Mouse (Mus musculus) stomach, embryonic 14.5 days (tissue): ENCODE measurements around the gene Vti1a. TPM values are rescaled to one million over a fixed set of nuclear protein-coding genes. Genes with fewer than 3 reads are reported as not detected.

Experiments used
- ATAC-seq: fragments of 200-750 bp; cut with Nextera tagmentation; 2 replicates; pipeline ENCODE4 v1.8.0; 2017; ENCODE audit warnings: low read depth, moderate TSS enrichment; ENCODE audit not compliant: insufficient number of reproducible peaks, insufficient read depth, low FRiP score
- H3K27ac ChIP-seq: fragments of 300-500 bp; sonication (generic); 2 replicates; pipeline ENCODE4 v1.5.1; 2014; ENCODE audit warnings: mild to moderate bottlenecking, low read length, moderate library complexity, mixed read lengths
- H3K27me3 ChIP-seq: fragments of 300-500 bp; sonication (generic); 2 replicates; pipeline ENCODE4 v1.6.1; 2014; ENCODE audit warnings: low read length, control low read depth, mixed read lengths; ENCODE audit not compliant: control insufficient read depth, insufficient read depth
- H3K36me3 ChIP-seq: fragments of 300-500 bp; sonication (generic); 2 replicates; pipeline ENCODE4 v1.6.1; 2014; ENCODE audit warnings: mild to moderate bottlenecking, control low read depth, low read length, moderate library complexity, mixed read lengths; ENCODE audit not compliant: control insufficient read depth, insufficient read depth
- H3K4me1 ChIP-seq: fragments of 300-500 bp; sonication (generic); 2 replicates; pipeline ENCODE4 v1.6.1; 2014; ENCODE audit warnings: low read length, control low read depth, mixed read lengths; ENCODE audit not compliant: control insufficient read depth, insufficient read depth
- H3K4me2 ChIP-seq: fragments of 300-500 bp; sonication (generic); replicated peaks from 2 replicates; pipeline ENCODE4 v1.6.1; 2014; ENCODE audit warnings: low read depth, low read length, control low read depth
- H3K4me3 ChIP-seq: fragments of 300-500 bp; sonication (generic); 2 replicates; pipeline ENCODE4 v1.5.1; 2014; ENCODE audit warnings: low read depth, low read length, control low read depth
- H3K9ac ChIP-seq: fragments of 300-500 bp; sonication (generic); replicated peaks from 2 replicates; pipeline ENCODE4 v1.6.1; 2014; ENCODE audit warnings: low read depth, mild to moderate bottlenecking, control low read depth, low read length, moderate library complexity, mixed read lengths
- H3K9me3 ChIP-seq: fragments of 300-500 bp; sonication (generic); 2 replicates; pipeline ENCODE4 v1.6.1; 2016; ENCODE audit warnings: low read depth, low read length, control low read depth; ENCODE audit not compliant: control insufficient read depth
- WGBS: fragments of 180-500 bp; shearing (Covaris S2); extraction: QIAGEN DNeasy Blood & Tissue Kit; methylation state at CpG from one replicate; pipeline ENCODE4 v1.1.7; 2014; 5-methylcytosine and 5-hydroxymethylcytosine counted together
- polyA plus RNA-seq: library from polyadenylated mRNA; unstranded; fragments of >200 nt; fragmentation: Nextera tagmentation; extraction: Ambion mirVana; gene quantifications from 2 replicates; pipeline ENCODE4 v1.2.1, GENCODE M21; 2014

Vti1a gene
- polyA plus RNA-seq, 1 experiment from 2014 or later, result 27.2 TPM

- ATAC-seq, result no peak
- H3K36me3 ChIP-seq, result no peaks in the 10 kb centered on the region
- 56% methylated on average over 6 of the region's 6 CpGs for WGBS
Observed at GRCm38 (mm10) chr19:55408486-55408885, 92.4 kb downstream of the Vti1a start.

DNA sequence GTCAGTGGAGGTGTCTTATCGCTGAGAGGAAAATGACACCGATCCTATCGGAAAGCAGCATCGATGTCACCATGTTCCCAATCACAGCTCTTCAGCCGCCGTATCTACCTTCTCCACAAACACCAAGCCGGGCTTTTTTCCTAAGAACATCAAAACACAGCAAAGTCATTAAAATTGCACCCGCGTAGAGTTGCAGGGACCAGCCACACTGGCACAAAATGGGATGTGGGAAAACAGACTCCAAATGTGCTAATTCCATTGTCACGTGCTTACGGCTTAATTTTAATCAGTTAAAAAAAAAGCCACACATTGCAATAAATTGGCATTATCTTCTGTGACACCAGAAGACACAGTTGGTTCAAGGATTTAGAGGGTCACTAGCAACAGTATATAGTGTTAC is 95.3 kb downstream of the Vti1a start:
- no peaks in the 10 kb centered on the region for H3K36me3 ChIP-seq
- no peak overlapping the region for H3K9ac ChIP-seq
- H3K4me2 ChIP-seq, result no peak overlapping the region
- no peaks in the 10 kb centered on the region for H3K9me3 ChIP-seq
- 91% methylated on average over 11 of the region's 11 CpGs for WGBS
- H3K4me3 ChIP-seq, result no peak overlapping the region
- no peak overlapping the region for H3K27ac ChIP-seq
- H3K4me1 ChIP-seq, result no peaks in the 10 kb centered on the region
- no peak for ATAC-seq
- no peaks in the 10 kb centered on the region for H3K27me3 ChIP-seq

More at GRCm38 (mm10) chr19:55408486-55408885, 92.4 kb downstream of the Vti1a start:
- no peak overlapping the region for H3K27ac ChIP-seq
- H3K4me2 ChIP-seq, result no peak overlapping the region
- H3K27me3 ChIP-seq, result no peaks in the 10 kb centered on the region
- no peaks in the 10 kb centered on the region for H3K9me3 ChIP-seq
- no peak overlapping the region for H3K9ac ChIP-seq
- H3K4me1 ChIP-seq, result no peaks in the 10 kb centered on the region
- H3K4me3 ChIP-seq, result no peak overlapping the region

- Histone ChIP-seq H3K36me3 (no peaks in the 10 kb centered on the region), H3K4me2 (no peak overlapping the region), H3K27ac (no peak overlapping the region), H3K27me3 (no peaks in the 10 kb centered on the region), H3K9me3 (no peaks in the 10 kb centered on the region), H3K4me1 (no peaks in the 10 kb centered on the region), H3K4me3 (no peak overlapping the region), H3K9ac (no peak overlapping the region)
- 53% methylated on average over 2 of the region's 2 CpGs for whole genome bisulfite sequencing
- no peak for ATAC-seq
Observed at GRCm38 (mm10) chr19:55411894-55412293, 95.8 kb downstream of the Vti1a start.

DNA sequence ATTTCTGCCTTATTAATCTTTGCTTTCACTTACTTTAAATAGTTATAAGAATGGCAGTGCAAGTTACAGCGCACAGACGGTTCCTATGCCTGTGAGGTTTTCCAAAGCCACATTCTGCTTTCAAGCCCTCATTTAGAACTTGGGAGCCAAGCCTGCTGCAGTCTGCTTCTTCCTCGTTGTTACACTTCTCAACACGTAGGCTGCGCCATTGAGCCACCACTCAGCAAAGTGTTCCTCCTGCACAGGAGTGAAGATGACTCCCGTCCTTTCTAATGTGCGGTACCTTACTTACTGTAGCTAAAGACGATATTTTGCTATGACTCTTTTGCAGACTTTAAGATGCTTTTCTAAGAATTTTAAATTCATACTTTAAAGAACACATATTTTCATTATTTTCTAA is 98.0 kb downstream of the Vti1a start:
- Histone ChIP-seq H3K36me3 (no peaks in the 10 kb centered on the region), H3K4me1 (no peaks in the 10 kb centered on the region), H3K27ac (no peak overlapping the region), H3K9me3 (no peaks in the 10 kb centered on the region), H3K4me2 (no peak overlapping the region), H3K4me3 (no peak overlapping the region), H3K9ac (no peak overlapping the region), H3K27me3 (no peaks in the 10 kb centered on the region)
- WGBS, result 38% methylated on average over 8 of the region's 8 CpGs
- ATAC-seq, result no peak

DNA sequence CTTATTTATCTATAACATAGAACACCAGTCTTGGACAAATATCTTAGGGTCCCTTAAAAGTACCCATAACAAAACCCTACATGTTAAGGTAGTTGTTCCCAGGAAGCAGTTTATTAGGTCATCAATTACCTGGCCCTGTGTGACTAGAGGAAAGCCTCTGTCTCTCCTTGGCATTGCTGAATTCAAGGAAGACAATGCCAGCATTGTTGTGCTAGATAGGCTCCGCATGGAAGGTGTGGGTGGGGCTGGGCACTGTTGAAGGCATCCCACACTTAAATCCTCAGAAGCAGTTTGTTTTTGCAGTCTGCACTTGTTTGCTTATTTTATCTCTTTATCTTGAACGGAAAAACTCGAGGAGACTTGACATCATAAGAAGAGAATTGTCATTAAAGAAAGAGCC is 102.7 kb downstream of the Vti1a start:
- 42% methylated on average over 3 of the region's 3 CpGs for WGBS
- no peak overlapping the region for H3K27ac ChIP-seq
- no peaks in the 10 kb centered on the region for H3K4me1 ChIP-seq
- no peaks in the 10 kb centered on the region for H3K36me3 ChIP-seq
- H3K27me3 ChIP-seq, result no peaks in the 10 kb centered on the region
- no peak overlapping the region for H3K4me2 ChIP-seq
- no peak for ATAC-seq
- H3K9ac ChIP-seq, result no peak overlapping the region
- H3K4me3 ChIP-seq, result no peak overlapping the region
- no peaks in the 10 kb centered on the region for H3K9me3 ChIP-seq

GRCm38 (mm10) chr19:55419961-55420360 is 103.9 kb downstream of the Vti1a start:
- ATAC-seq, result no peak
- Histone ChIP-seq H3K36me3 (no peaks in the 10 kb centered on the region), H3K27me3 (no peaks in the 10 kb centered on the region), H3K4me1 (no peaks in the 10 kb centered on the region), H3K9ac (no peak overlapping the region), H3K4me3 (no peak overlapping the region), H3K9me3 (no peaks in the 10 kb centered on the region), H3K27ac (no peak overlapping the region), H3K4me2 (no peak overlapping the region)
- 86% methylated on average over 3 of the region's 3 CpGs for WGBS

DNA sequence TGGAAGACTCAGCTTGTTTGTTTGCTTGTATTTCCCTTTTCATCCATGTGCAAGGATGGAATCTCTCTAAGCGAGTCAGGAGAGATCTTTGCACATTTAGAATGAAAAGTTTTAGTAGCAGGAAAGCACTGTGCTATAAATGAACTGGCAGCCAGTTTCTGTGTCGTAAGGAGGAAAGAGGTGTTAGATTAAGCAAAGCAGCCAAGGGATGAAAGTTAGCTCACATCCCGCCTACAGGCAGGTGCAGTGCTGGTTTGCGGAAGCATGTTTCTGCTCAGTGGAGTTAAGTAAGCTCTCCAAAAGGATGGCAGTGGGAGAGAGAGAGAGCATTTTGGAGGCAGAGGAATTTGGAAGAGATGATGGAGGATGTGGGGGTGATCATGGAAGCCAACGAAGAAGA is 105.7 kb downstream of the Vti1a start:
- Histone ChIP-seq H3K9ac (no peak overlapping the region), H3K4me3 (no peak overlapping the region), H3K4me2 (no peak overlapping the region), H3K36me3 (no peaks in the 10 kb centered on the region), H3K9me3 (no peaks in the 10 kb centered on the region), H3K27me3 (no peaks in the 10 kb centered on the region), H3K4me1 (no peaks in the 10 kb centered on the region), H3K27ac (no peak overlapping the region)
- WGBS, result 88% methylated on average over 5 of the region's 5 CpGs
- ATAC-seq, result no peak

GRCm38 (mm10) chr19:55422311-55423064 is 106.4 kb downstream of the Vti1a start:
- Histone ChIP-seq H3K4me3 (no peak overlapping the region), H3K27me3 (no peaks in the 10 kb centered on the region), H3K36me3 (no peaks in the 10 kb centered on the region), H3K27ac (no peak overlapping the region), H3K4me1 (no peaks in the 10 kb centered on the region), H3K4me2 (no peak overlapping the region), H3K9me3 (no peaks in the 10 kb centered on the region), H3K9ac (no peak overlapping the region)
- no peak for ATAC-seq
- 83% methylated on average over 18 of the region's 18 CpGs for WGBS
